Mouse (Mus musculus) MEL (cell line): ENCODE results near the gene Fam169b. TPM values are rescaled to one million over a fixed set of nuclear protein-coding genes. Genes with fewer than 3 reads are reported as not detected.
"Not testable (repeated sequence)": the region's sequence is repeated elsewhere in the genome, so short reads cannot be mapped to it uniquely, and the experiment has no call there.

Experiments
- DNase-seq: peaks from one replicate; pipeline ENCODE4 v3.0.0; 2011; ENCODE audit warnings: low read depth, low spot score
- H3K27ac ChIP-seq: 2 replicates; pipeline ENCODE4 v1.5.1; 2012; ENCODE audit warnings: low read depth, mild to moderate bottlenecking, control low read depth, low read length, moderate library complexity; ENCODE audit not compliant: control insufficient read depth
- H3K27me3 ChIP-seq, 2 experiments: fragments of 150-350 bp in 1 of 2; sonication (generic) in 1 of 2; 2 replicates each; pipeline ENCODE4 v1.6.1; 2012; ENCODE audit warnings: low read length in 2 of 2, mild to moderate bottlenecking in 2 of 2, improper control_type of control experiment in 1 of 2, moderate library complexity in 1 of 2; ENCODE audit not compliant: insufficient read depth in 2 of 2, control insufficient read depth in 1 of 2
- H3K36me3 ChIP-seq, 2 experiments: 2 replicates each; pipeline ENCODE4 v1.6.1; 2012 to 2014; ENCODE audit warnings: low read length in 2 of 2, improper control_type of control experiment in 1 of 2, inconsistent platforms in 1 of 2, mild to moderate bottlenecking in 1 of 2; ENCODE audit not compliant: insufficient read depth in 2 of 2, control insufficient read depth in 1 of 2
- H3K4me1 ChIP-seq, 2 experiments: fragments of 150-350 bp in 1 of 2; sonication (generic) in 1 of 2; 2 replicates each; pipeline ENCODE4 v1.6.1; 2012; ENCODE audit warnings: low read length in 2 of 2, improper control_type of control experiment in 1 of 2, mild to moderate bottlenecking in 1 of 2; ENCODE audit not compliant: insufficient read depth in 2 of 2, control insufficient read depth in 1 of 2
- H3K4me3 ChIP-seq, 2 experiments: fragments of 150-350 bp in 1 of 2; sonication (generic) in 1 of 2; 2 replicates each; pipeline ENCODE4 v1.5.1; 2012; ENCODE audit warnings: low read depth in 2 of 2, low read length in 2 of 2, mild to moderate bottlenecking in 2 of 2, moderate library complexity in 2 of 2, control low read depth in 1 of 2, improper control_type of control experiment in 1 of 2; ENCODE audit not compliant: control insufficient read depth in 1 of 2, insufficient read depth in 1 of 2
- H3K79me2 ChIP-seq: 2 replicates; pipeline ENCODE4 v1.6.1; 2012; ENCODE audit warnings: mild to moderate bottlenecking, low read length, moderate library complexity; ENCODE audit not compliant: control insufficient read depth, poor library complexity, insufficient read depth
- H3K9ac ChIP-seq: 2 replicates; pipeline ENCODE4 v1.6.1; 2012; ENCODE audit warnings: low read depth, mild to moderate bottlenecking, control low read depth, low read length, moderate library complexity; ENCODE audit not compliant: control insufficient read depth, poor library complexity, severe bottlenecking
- H3K9me3 ChIP-seq: fragments of 150-350 bp; sonication (generic); replicated peaks from 2 replicates; pipeline ENCODE4 v1.6.1; 2012; ENCODE audit warnings: mild to moderate bottlenecking, low read length, improper control_type of control experiment, moderate library complexity; ENCODE audit not compliant: insufficient read depth
- BHLHE40 ChIP-seq: IDR thresholded peaks from 2 replicates; pipeline ENCODE4 v1.6.1; 2012; ENCODE audit warnings: low read depth, mild to moderate bottlenecking, inconsistent platforms, low read length, improper control_type of control experiment, borderline replicate concordance
- CTCF ChIP-seq, 3 experiments: IDR thresholded peaks in 2 of 3; conservative IDR thresholded peaks in 1 of 3; 2 replicates each; pipeline ENCODE4 v1.5.1; 2011 to 2012; ENCODE audit warnings: low read length in 3 of 3, low read depth in 2 of 3, mild to moderate bottlenecking in 2 of 3, improper control_type of control experiment in 1 of 3, inconsistent platforms in 1 of 3, mixed read lengths in 1 of 3, moderate library complexity in 1 of 3; ENCODE audit not compliant: control insufficient read depth in 1 of 3, insufficient read depth in 1 of 3, poor library complexity in 1 of 3, severe bottlenecking in 1 of 3
- ELF1 ChIP-seq: IDR thresholded peaks from 2 replicates; pipeline ENCODE4 v1.6.1; 2014; ENCODE audit warnings: low read depth, mild to moderate bottlenecking, inconsistent platforms, low read length, improper control_type of control experiment, moderate library complexity
- ETS1 ChIP-seq: IDR thresholded peaks from 2 replicates; pipeline ENCODE4 v1.6.1; 2012; ENCODE audit warnings: low read depth, mild to moderate bottlenecking, inconsistent platforms, low read length, improper control_type of control experiment, moderate library complexity
- GATA1 ChIP-seq: IDR thresholded peaks from 2 replicates; pipeline ENCODE4 v1.6.1; 2011; ENCODE audit warnings: low read depth, low read length, improper control_type of control experiment
- MXI1 ChIP-seq: IDR thresholded peaks from 2 replicates; pipeline ENCODE4 v1.6.1; 2011; ENCODE audit warnings: mild to moderate bottlenecking, low read depth, low read length, improper control_type of control experiment
- MYB ChIP-seq: IDR thresholded peaks from 2 replicates; pipeline ENCODE4 v1.6.1; 2011; ENCODE audit warnings: mild to moderate bottlenecking, low read depth, low read length, improper control_type of control experiment
- POLR2A ChIP-seq, 2 experiments: IDR thresholded peaks; 2 replicates each; pipeline ENCODE4 v1.6.1; 2011 to 2012; ENCODE audit warnings: low read length in 2 of 2, mild to moderate bottlenecking in 2 of 2, control low read depth in 1 of 2, improper control_type of control experiment in 1 of 2, low read depth in 1 of 2, moderate library complexity in 1 of 2; ENCODE audit not compliant: control insufficient read depth in 1 of 2, insufficient read depth in 1 of 2, poor library complexity in 1 of 2
- POLR2AphosphoS5 ChIP-seq: IDR thresholded peaks from 2 replicates; pipeline ENCODE4 v1.6.1; 2012; ENCODE audit warnings: low read depth, borderline replicate concordance, mild to moderate bottlenecking, inconsistent platforms, low read length, moderate library complexity, mixed read lengths
- RAD21 ChIP-seq: IDR thresholded peaks from 2 replicates; pipeline ENCODE4 v1.6.1; 2011; ENCODE audit warnings: mild to moderate bottlenecking, low read depth, low read length, improper control_type of control experiment
- TAL1 ChIP-seq: IDR thresholded peaks from 2 replicates; pipeline ENCODE4 v1.6.1; 2012; ENCODE audit warnings: mild to moderate bottlenecking, inconsistent platforms, low read length, moderate library complexity, mixed read lengths
- TBP ChIP-seq: IDR thresholded peaks from 2 replicates; pipeline ENCODE4 v1.8.0; 2011; ENCODE audit warnings: low read depth, low read length, improper control_type of control experiment
- ZMIZ1 ChIP-seq: IDR thresholded peaks from 2 replicates; pipeline ENCODE4 v1.6.1; 2012; ENCODE audit warnings: low read depth, mild to moderate bottlenecking, inconsistent platforms, low read length, improper control_type of control experiment, moderate library complexity
- polyA plus RNA-seq, 2 experiments: library from polyadenylated mRNA; stranded (reverse) in 1 of 2; unstranded in 1 of 2; fragments of >175 nt in 1 of 2; fragments of >200 nt in 1 of 2; gene quantifications; 2 replicates each; pipeline versions ENCODE4 v1.2.1 to v1.2.4; 2012; ENCODE audit warnings: low replicate concordance in 2 of 2, low read depth in 1 of 2; ENCODE audit not compliant: insufficient read length in 2 of 2, insufficient read depth in 1 of 2, missing spikeins in 1 of 2
- total RNA-seq: library from RNA; depleted of rRNA; stranded (reverse); fragments of 300-350 nt; gene quantifications from 2 replicates; pipeline ENCODE4 v1.2.3, GENCODE M21; 2012

Fam169b gene
- total and polyA plus RNA-seq, 3 experiments = not detected

- Histone ChIP-seq H3K9ac (no peak overlapping the region), H3K27ac (no peak overlapping the region), H3K36me3 (no peaks in the 10 kb centered on the region), H3K79me2 (no peaks in the 10 kb centered on the region), H3K4me1 (no peaks in the 10 kb centered on the region), H3K27me3 (no peaks in the 10 kb centered on the region), H3K9me3 (no peaks in the 10 kb centered on the region), H3K4me3 (no peak overlapping the region)
- TF ChIP-seq ETS1 = no peak
- no peak for TF ChIP-seq POLR2AphosphoS5
- TF ChIP-seq POLR2A (IDR thresholded peaks at IDR 0.05; ENCODE audit: control insufficient read depth in 1 of 2, insufficient read depth in 1 of 2, low read depth in 1 of 2, low read length in 2 of 2, poor library complexity in 1 of 2) = no peak
- TF ChIP-seq ZMIZ1 = no peak
- no peak for TF ChIP-seq GATA1
- TF ChIP-seq ELF1 = no peak
- TF ChIP-seq RAD21 = no peak
- no peak for TF ChIP-seq MYB
- TF ChIP-seq CTCF (IDR thresholded peaks at IDR 0.05 in 2 of 3, conservative IDR thresholded peaks at IDR 0.05 in 1 of 3; ENCODE audit: control insufficient read depth in 1 of 3, insufficient read depth in 1 of 3, low read depth in 2 of 3, low read length in 3 of 3, poor library complexity in 1 of 3, severe bottlenecking in 1 of 3) = no peak
- DNase-seq = no peak
Measured at GRCm38 (mm10) chr7:68274218-68274617, 579 bp downstream of the Fam169b start.

- Histone ChIP-seq H3K27me3 (no peaks in the 10 kb centered on the region), H3K4me3 (no peak overlapping the region), H3K79me2 (no peaks in the 10 kb centered on the region), H3K9ac (no peak overlapping the region), H3K36me3 (no peaks in the 10 kb centered on the region), H3K9me3 (no peaks in the 10 kb centered on the region), H3K27ac (no peak overlapping the region), H3K4me1 (no peaks in the 10 kb centered on the region)
- no peak for DNase-seq
- TF ChIP-seq TBP (no peak), TAL1 (no peak), MXI1 (no peak), ZMIZ1 (no peak), BHLHE40 (no peak), GATA1 (no peak)
Measured at GRCm38 (mm10) chr7:68274951-68275350, 1.3 kb downstream of the Fam169b start.

GRCm38 (mm10) chr7:68275445-68275837 lies 1.8 kb downstream of the Fam169b start:
- not testable (repeated sequence) for H3K27ac ChIP-seq, H3K79me2 ChIP-seq, H3K9ac ChIP-seq, H3K9me3 ChIP-seq, H3K27me3 ChIP-seq, H3K36me3 ChIP-seq, H3K4me3 ChIP-seq, H3K4me1 ChIP-seq, DNase-seq
